Mouse (Mus musculus): ENCODE results near the gene Ndufa4.
"Not testable (repeated sequence)": the region's sequence is repeated elsewhere in the genome, so short reads cannot be mapped to it uniquely, and the experiment has no call there.

Ndufa4 gene

DNA sequence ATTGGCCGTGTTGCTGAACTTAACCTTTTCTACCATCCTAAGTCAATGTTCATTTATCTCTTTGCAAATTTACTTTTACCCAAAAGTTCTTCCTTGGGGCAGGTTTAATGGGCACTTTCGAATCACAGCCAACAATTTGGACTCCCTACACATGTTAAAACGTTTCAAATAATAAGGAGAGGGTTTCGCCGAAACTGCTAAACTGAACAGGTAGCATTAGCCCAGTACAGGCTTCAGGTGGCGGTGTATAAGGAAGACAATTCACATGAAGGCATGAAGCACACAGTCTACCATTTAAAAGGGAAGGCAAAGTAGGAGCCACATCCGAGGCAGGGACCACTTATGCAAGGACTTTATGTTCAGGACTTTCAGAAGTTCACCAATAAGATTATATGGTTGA is 873 bp upstream of the Ndufa4 start:
- Histone ChIP-seq H3K36me3 (ENCODE audit: insufficient read depth, low read length) (peaks cover 29% of the 10 kb centered on the region), H3K4me1 (replicated peaks; ENCODE audit: low read depth, low read length) (peaks cover 26% of the 10 kb centered on the region), H3K9me3 (ENCODE audit: low read length) (no peaks in the 10 kb centered on the region), H3K4me3 (replicated peaks; ENCODE audit: low read length) (peak overlapping the region; percentile 95), H3K27me3 (ENCODE audit: insufficient read depth, low read length) (no peaks in the 10 kb centered on the region)
- no peak for TF ChIP-seq NANOG (IDR thresholded peaks at IDR 0.05; ENCODE audit: borderline replicate concordance, low read length)
- TF ChIP-seq POU5F1 (IDR thresholded peaks at IDR 0.05; ENCODE audit: borderline replicate concordance, low read length), result no peak
- no peak for TF ChIP-seq CTCF (conservative IDR thresholded peaks at IDR 0.05; ENCODE audit: low read length)

DNA sequence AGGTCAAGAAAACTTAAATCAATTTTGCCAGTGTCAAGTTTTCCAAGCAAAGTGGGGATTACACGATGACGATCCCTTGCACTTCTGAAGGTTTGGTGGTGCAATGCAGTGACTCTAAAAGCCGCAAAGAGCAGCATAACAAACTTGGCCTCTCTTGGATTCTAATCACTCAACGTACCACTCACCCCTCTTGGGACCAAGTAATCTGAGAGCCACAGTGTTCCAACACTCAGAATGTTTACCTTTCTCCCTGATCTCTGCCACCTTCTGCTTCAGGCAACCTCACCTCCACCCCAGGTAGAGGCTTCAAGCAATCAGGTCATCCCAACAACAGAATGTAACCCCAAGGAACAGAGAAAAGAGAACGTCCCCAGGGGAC is 418 bp downstream of the Ndufa4 start:
- TF ChIP-seq CTCF (conservative IDR thresholded peaks at IDR 0.05; ENCODE audit: low read length) (no peak), POU5F1 (IDR thresholded peaks at IDR 0.05; ENCODE audit: borderline replicate concordance, low read length) (no peak), NANOG (IDR thresholded peaks at IDR 0.05; ENCODE audit: borderline replicate concordance, low read length) (no peak)
- peaks cover 37% of the 10 kb centered on the region for H3K36me3 ChIP-seq (ENCODE audit: insufficient read depth, low read length)
- no peaks in the 10 kb centered on the region for H3K27me3 ChIP-seq (ENCODE audit: insufficient read depth, low read length)
- no peaks in the 10 kb centered on the region for H3K9me3 ChIP-seq (ENCODE audit: low read length)
- peak overlapping the region; percentile 95 for H3K4me3 ChIP-seq (replicated peaks; ENCODE audit: low read length)
- H3K4me1 ChIP-seq (replicated peaks; ENCODE audit: low read depth, low read length), result peaks cover 29% of the 10 kb centered on the region

DNA sequence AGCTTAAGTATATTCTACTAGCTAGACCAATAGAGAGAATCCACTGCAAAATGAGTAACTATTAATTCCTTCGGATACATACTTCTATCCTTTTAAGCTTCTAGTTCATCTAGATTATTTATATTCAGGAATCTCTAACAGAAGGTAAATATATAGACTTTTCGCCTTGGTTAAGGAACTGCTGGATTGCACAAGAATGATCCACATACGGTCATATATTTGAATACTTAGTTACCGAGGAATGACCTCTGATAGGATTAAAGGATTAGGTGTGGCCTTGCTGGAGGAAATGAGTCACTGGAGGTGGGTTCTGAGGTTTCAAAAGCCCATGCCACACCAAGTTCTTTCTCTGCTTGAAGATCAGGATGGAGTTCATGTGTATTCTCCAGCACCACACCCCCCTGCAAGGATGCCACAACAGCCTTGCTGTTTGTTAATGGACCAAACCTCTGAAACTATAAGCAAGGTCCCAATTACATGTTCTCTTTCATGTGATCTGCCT is 6.4 kb downstream of the Ndufa4 start:
- Histone ChIP-seq H3K4me1 (replicated peaks; ENCODE audit: low read depth, low read length) (peaks cover 18% of the 10 kb centered on the region), H3K9me3 (ENCODE audit: low read length) (no peaks in the 10 kb centered on the region), H3K36me3 (ENCODE audit: insufficient read depth, low read length) (peaks cover 64% of the 10 kb centered on the region), H3K4me3 (replicated peaks; ENCODE audit: low read length) (no peak overlapping the region), H3K27me3 (ENCODE audit: insufficient read depth, low read length) (no peaks in the 10 kb centered on the region)
- TF ChIP-seq NANOG (IDR thresholded peaks at IDR 0.05; ENCODE audit: borderline replicate concordance, low read length) (no peak), POU5F1 (IDR thresholded peaks at IDR 0.05; ENCODE audit: borderline replicate concordance, low read length) (no peak), CTCF (conservative IDR thresholded peaks at IDR 0.05; ENCODE audit: low read length) (no peak)

DNA sequence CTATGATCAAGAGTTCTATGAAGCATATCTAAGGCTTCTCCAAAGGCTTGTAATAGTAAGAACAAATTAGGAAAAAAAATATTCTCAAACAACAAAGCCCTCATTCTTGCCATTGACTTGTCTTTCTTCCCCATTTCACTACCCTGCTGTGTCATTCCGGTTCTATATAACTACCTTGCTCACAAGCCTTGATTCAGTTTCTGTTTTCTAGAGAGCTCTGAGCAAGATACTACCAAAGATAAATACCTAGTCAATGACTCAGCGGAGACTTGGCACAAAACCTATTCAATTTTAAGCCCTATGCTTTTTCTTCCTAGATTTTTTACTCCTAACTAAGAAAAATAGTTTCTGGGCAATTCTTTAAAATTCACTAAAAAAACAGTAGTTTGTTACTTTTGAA is 31.9 kb downstream of the Ndufa4 start:
- not testable (repeated sequence) for H3K36me3 ChIP-seq (ENCODE audit: insufficient read depth, low read length); H3K27me3 ChIP-seq (ENCODE audit: insufficient read depth, low read length); H3K4me1 ChIP-seq (replicated peaks; ENCODE audit: low read depth, low read length); H3K4me3 ChIP-seq (replicated peaks; ENCODE audit: low read length); H3K9me3 ChIP-seq (ENCODE audit: low read length)
